Mouse (Mus musculus) kidney, adult 2 months (tissue): ENCODE measurements around the gene Il27. TPM values are rescaled to one million over a fixed set of nuclear protein-coding genes. Genes with fewer than 3 reads are reported as not detected.
A peak's percentile ranks its signal among the peaks of the same experiment; 100 is the strongest.

Source experiments
- DNase-seq: peaks from one replicate; pipeline ENCODE4 v3.0.0; 2021
- H3K27ac ChIP-seq: fragments of 200-500 bp; 2 replicates; pipeline ENCODE4 v1.5.1; 2012; ENCODE audit warnings: low read depth, low read length, control low read depth, inconsistent platforms; ENCODE audit not compliant: insufficient read depth
- H3K27me3 ChIP-seq: fragments of 200-500 bp; replicated peaks from 2 replicates; pipeline ENCODE4 v1.6.1; 2012; ENCODE audit warnings: mild to moderate bottlenecking, moderate library complexity, low read length, inconsistent platforms; ENCODE audit not compliant: control insufficient read depth, insufficient read depth
- H3K36me3 ChIP-seq: fragments of 200-500 bp; 2 replicates; pipeline ENCODE4 v1.6.1; 2012; ENCODE audit warnings: mild to moderate bottlenecking, moderate library complexity, low read length, inconsistent platforms; ENCODE audit not compliant: control insufficient read depth, insufficient read depth
- H3K4me1 ChIP-seq: fragments of 200-500 bp; 2 replicates; pipeline ENCODE4 v1.6.1; 2011; ENCODE audit warnings: low read length; ENCODE audit not compliant: control insufficient read depth, insufficient read depth
- H3K4me3 ChIP-seq: fragments of 200-500 bp; 2 replicates; pipeline ENCODE4 v1.5.1; 2011; ENCODE audit warnings: mild to moderate bottlenecking, low read depth, low read length, control low read depth; ENCODE audit not compliant: insufficient read depth
- CTCF ChIP-seq: fragments of 200-500 bp; conservative IDR thresholded peaks from 2 replicates; pipeline ENCODE4 v1.5.1; 2011; ENCODE audit warnings: low read depth, mild to moderate bottlenecking, control low read depth, low read length, moderate library complexity, mixed read lengths; ENCODE audit not compliant: insufficient read depth, insufficient read length
- POLR2A ChIP-seq: fragments of 200-500 bp; IDR thresholded peaks from one replicate; pipeline ENCODE4 v1.6.1; 2011; ENCODE audit warnings: low read depth, low read length, control low read depth
- WGBS: fragments of 180-500 bp; shearing (Covaris S2); methylation state at CpG from one replicate; pipeline ENCODE4 v1.1.7; 2018; 5-methylcytosine and 5-hydroxymethylcytosine counted together
- polyA plus RNA-seq: library from polyadenylated mRNA; depleted of rRNA; stranded (reverse); fragments of >200 nt; gene quantifications from 2 replicates; pipeline ENCODE4 v1.2.3, GENCODE M21; 2012

Gene Il27
- polyA plus RNA-seq, 1 experiment, result 0.13 TPM

DNA sequence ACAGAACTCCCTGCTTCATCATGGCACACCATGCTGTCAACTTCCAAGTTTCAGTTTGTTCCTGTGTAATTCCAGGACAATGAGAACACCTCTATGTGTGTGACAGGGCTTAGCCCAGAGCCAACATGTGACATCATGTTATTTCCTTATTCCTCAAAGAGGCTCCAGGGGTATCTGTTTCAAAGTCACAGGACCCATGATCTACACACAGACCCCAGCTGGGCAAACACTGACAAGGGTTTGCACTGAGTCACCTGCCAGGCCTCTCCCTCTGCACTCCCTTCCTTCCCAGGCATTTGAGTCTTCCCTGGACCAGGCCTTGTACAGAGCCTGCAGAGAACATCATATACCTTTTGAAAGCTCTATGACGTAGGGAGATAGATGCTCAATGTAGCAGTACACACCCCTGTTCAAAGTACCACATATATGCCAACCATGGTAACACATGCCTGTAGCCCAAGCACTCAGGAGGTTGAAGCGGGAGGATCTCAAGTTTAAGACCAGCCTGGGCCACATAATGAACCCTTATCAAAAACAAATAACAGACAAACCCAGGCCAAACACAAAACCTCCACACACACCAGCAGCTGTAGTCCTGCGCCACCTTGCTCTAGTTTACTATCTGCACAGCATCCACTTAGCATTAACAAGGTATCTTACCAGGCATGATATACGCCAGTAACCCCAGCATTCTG lies 36.2 kb upstream of the Il27 start, which contains the start of gene Nupr1:
Gene Nupr1 (minus strand): TSS at position 38 of the 695 bp plus-strand sequence.
- Histone ChIP-seq H3K27me3 (no peaks in the 10 kb centered on the region; the same call in 1 of the 2 replicates), H3K36me3 (no peaks in the 10 kb centered on the region), H3K4me3 (no peak within 1 kb of the TSS), H3K4me1 (no peaks in the 10 kb centered on the region), H3K27ac (no peak within 1 kb of the TSS)
- no peak for DNase-seq
- WGBS, result 96% methylated on average over 4 of the region's 4 CpGs
- no peak for TF ChIP-seq CTCF
- no peak for TF ChIP-seq POLR2A

DNA sequence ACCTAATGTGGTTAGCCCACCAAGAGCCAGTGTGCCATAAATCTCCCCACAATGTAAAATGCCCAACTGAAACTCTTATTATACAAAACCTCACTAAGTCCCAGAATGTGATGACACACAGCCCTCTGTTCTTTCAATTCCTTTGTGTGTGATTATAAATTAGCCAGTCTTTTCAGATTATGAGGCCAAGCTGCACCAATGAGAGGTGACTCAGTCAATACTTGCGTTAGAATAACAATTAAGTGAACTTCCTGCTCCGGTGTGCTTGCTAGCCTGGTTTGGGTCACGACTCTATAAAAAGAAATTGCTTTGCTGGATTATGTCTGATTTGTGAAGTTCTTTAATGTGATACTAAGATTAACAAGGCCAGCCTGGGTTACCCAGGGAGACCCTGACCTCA lies 35.2 kb upstream of the Il27 start:
- H3K27ac ChIP-seq, result no peak overlapping the region
- DNase-seq, result no peak
- TF ChIP-seq CTCF, result no peak
- no peak for TF ChIP-seq POLR2A
- H3K36me3 ChIP-seq, result no peaks in the 10 kb centered on the region
- H3K4me1 ChIP-seq, result no peaks in the 10 kb centered on the region
- H3K4me3 ChIP-seq, result no peak overlapping the region
- 25% methylated on average over 3 of the region's 3 CpGs for WGBS
- no peaks in the 10 kb centered on the region; the same call in 1 of the 2 replicates for H3K27me3 ChIP-seq

- no peak overlapping the region for H3K4me3 ChIP-seq
- WGBS, result 48% methylated on average over 6 of the region's 6 CpGs
- H3K27ac ChIP-seq, result peak overlapping the region; percentile 11
- no peaks in the 10 kb centered on the region for H3K27me3 ChIP-seq
- no peaks in the 10 kb centered on the region for H3K36me3 ChIP-seq
- TF ChIP-seq POLR2A (no peak), CTCF (no peak)
- no peak for DNase-seq
- no peaks in the 10 kb centered on the region for H3K4me1 ChIP-seq
These were observed 33.4 kb upstream of the Il27 start for GRCm38 (mm10) chr7:126628111-126628510.

DNA sequence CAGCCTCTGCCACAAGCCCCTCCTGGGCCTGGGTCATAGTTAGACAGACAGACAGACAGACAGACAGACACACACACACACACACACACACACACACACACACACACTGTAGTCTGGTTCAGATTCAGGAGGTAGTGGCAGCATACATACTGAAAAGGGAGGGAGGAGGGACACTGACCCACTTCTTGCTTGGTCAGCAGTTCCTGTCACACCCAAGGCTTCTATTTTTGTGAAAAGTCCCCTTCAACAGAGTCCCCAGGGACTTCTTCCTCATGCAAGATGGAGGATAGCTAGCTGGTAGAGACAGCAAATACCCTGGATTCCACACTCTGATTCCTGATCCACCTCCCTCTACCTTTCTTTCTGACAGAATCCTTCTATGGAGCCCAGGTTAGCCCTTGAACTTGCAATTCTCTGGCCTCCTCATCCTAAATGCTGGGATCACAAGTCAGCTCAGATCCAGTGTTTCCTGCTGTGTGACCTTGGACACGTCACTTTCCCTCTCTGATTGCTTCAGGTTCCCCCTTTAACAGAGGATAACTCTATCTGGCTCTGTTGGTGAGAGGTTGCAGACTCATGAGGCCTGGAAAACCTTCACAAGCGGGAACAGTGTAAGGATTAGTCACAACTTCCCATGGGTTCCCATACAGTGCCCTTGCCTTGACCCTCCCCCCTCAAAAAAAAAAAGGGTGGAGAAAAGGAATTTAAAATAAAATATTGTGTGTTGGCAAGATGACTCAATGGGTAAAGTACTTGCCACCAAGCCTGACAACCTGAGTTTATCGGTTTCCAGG lies 31.3 kb upstream of the Il27 start:
- H3K36me3 ChIP-seq, result no peaks in the 10 kb centered on the region
- 79% methylated on average over 3 of the region's 3 CpGs for WGBS
- no peak for DNase-seq
- H3K4me3 ChIP-seq, result no peak overlapping the region
- H3K4me1 ChIP-seq, result no peaks in the 10 kb centered on the region
- H3K27me3 ChIP-seq, result no peaks in the 10 kb centered on the region
- H3K27ac ChIP-seq, result peak overlapping the region; percentile 77
- no peak for TF ChIP-seq CTCF
- TF ChIP-seq POLR2A, result no peak

DNA sequence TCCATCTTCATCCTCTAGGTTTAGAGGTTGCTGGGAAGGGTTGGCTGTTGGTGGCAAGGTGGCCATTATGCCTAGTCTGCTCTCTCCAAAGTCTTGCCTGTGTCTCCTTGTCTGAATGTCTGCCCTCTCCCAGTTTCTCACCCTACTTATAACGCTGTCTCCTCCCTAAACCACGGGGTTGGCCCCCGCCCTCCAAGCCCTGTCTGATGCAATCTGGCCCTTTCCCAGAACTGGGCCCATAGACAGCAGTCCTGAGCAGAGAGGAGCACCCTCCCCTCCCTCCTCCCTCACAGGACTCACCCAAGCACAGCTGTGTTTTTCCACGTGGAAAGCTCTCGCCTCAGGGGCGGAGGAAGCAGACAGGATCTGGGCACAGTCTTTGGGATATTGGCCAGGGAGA lies 30.6 kb upstream of the Il27 start:
- Histone ChIP-seq H3K4me1 (no peaks in the 10 kb centered on the region), H3K4me3 (peak overlapping the region; percentile 44), H3K36me3 (no peaks in the 10 kb centered on the region), H3K27ac (peak overlapping the region; percentile 74; the same call in 1 of the 2 replicates), H3K27me3 (no peaks in the 10 kb centered on the region)
- TF ChIP-seq CTCF, result no peak
- TF ChIP-seq POLR2A, result peak; percentile 19
- peak; percentile 86 for DNase-seq
- 23% methylated on average over 6 of the region's 6 CpGs for WGBS

DNA sequence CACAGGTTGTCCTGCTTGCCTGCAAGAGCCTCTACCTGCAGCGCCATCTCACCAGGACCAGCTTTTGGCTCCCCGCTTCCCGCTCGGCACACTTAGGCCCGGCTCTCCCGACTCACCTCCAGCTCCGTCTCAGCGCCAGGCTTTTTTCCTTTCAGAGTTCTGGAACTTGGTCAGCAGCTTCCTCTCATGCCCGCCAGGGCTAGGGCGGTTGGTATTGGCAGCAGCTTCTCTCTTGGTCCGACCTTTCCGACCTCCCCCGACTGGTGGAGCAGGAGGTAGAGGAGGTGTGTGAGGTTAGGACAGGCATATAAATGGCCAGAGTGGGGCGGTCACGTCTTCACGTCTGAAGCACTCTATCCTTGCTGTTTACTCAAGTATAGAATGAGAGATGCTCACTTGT lies 30.0 kb upstream of the Il27 start:
- DNase-seq, result no peak
- Histone ChIP-seq H3K27ac (peak overlapping the region; percentile 74), H3K36me3 (no peaks in the 10 kb centered on the region), H3K4me1 (no peaks in the 10 kb centered on the region), H3K4me3 (peak overlapping the region; percentile 44), H3K27me3 (no peaks in the 10 kb centered on the region)
- WGBS, result 64% methylated on average over 16 of the region's 16 CpGs
- no peak for TF ChIP-seq CTCF
- no peak for TF ChIP-seq POLR2A

- DNase-seq, result no peak
- Histone ChIP-seq H3K27me3 (no peaks in the 10 kb centered on the region), H3K27ac (peak overlapping the region; percentile 14; the same call in 1 of the 2 replicates), H3K36me3 (no peaks in the 10 kb centered on the region), H3K4me3 (no peak overlapping the region), H3K4me1 (no peaks in the 10 kb centered on the region)
- WGBS, result 90% methylated on average over 1 of the region's 1 CpGs
- TF ChIP-seq CTCF, result no peak
- TF ChIP-seq POLR2A, result no peak
These were observed 28.6 kb upstream of the Il27 start for GRCm38 (mm10) chr7:126623381-126623780.
